In the genomic region with DNA sequence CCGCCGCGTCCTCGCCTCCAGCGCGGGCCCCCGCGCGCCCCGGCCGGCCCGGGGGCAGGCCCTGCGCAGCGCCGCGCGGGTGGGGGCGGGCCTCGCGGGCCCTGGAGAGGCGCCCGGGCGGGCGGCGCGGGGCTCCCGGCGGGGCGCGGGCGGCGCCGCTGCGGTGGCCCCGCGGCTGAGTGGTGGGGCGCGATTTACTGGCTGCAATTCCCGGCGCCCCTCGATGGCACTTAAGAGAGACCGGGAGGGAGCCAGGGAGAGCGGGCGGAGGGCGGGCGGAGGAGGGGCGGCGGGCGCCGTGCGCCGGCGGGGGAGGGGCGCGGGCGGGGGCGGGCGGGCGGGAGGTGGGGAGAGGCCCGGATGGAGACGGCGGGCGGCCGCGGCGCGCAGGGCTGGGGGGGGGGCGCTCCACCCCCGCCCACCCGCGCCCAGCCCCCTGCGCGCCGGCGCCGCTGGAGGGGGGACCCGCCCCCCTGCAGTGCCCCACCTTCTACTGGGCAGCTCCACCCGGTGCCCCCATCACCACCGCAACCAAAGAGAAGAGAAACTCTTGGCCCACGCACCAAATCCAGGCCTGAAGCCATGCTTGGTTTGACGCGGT, we compare ENCODE assay signal across 8 mouse cellular contexts. TPM values are rescaled to one million over a fixed set of nuclear protein-coding genes. Genes with fewer than 3 reads are reported as not detected.
DNase-seq lines count a peak whose midpoint lies in the region; ATAC-seq and TF ChIP-seq lines count a peak whose summit lies in the region.

No protein-coding gene starts in this region.

- no peaks in the 10 kb centered on the region for H3K9me3 ChIP-seq in kidney, embryonic 16.5 days (ENCODE audit: low read length)
- no peaks in the 10 kb centered on the region for H3K9me3 ChIP-seq in heart, embryonic 16.5 days (replicated peaks; ENCODE audit: control insufficient read depth, low read length)
- H3K9me3 ChIP-seq in liver, postnatal 0 days (ENCODE audit: low read length), result no peaks in the 10 kb centered on the region

- H3K36me3 ChIP-seq in kidney, embryonic 16.5 days (ENCODE audit: insufficient read depth, low read length), result no peaks in the 10 kb centered on the region
- H3K36me3 ChIP-seq in heart, embryonic 16.5 days (ENCODE audit: control insufficient read depth, insufficient read depth), result no peaks in the 10 kb centered on the region
- no peaks in the 10 kb centered on the region for H3K36me3 ChIP-seq in liver, postnatal 0 days (replicated peaks; ENCODE audit: insufficient read depth, low read length)

- peaks cover 63% of the 10 kb centered on the region for H3K4me1 ChIP-seq in kidney, embryonic 16.5 days (ENCODE audit: insufficient read depth, low read length)
- peaks cover 34% of the 10 kb centered on the region for H3K4me1 ChIP-seq in heart, embryonic 16.5 days (ENCODE audit: control insufficient read depth, insufficient read depth, low read length)
- H3K4me1 ChIP-seq in liver, postnatal 0 days (ENCODE audit: insufficient read depth), result no peaks in the 10 kb centered on the region; the same call in 1 of the 2 replicates

- H3K27ac ChIP-seq in kidney, embryonic 16.5 days (ENCODE audit: low read length), result peak overlapping the region; percentile 45
- H3K27ac ChIP-seq in heart, embryonic 16.5 days (ENCODE audit: low read length), result no peak overlapping the region; the same call in none of the 2 replicates
- no peak overlapping the region for H3K27ac ChIP-seq in liver, postnatal 0 days (ENCODE audit: low read depth)

- 0 out of 2 replicates have a peak, but pooled peaks have one; percentile 28 for ATAC-seq in kidney, embryonic 16.5 days (ENCODE audit: low FRiP score, low TSS enrichment)
- peak; percentile 49 for ATAC-seq in heart, embryonic 16.5 days (replicated peaks; ENCODE audit: extremely low read depth, insufficient read depth, low FRiP score)
- ATAC-seq in liver, postnatal 0 days, result no peak

- no peak for DNase-seq in kidney, adult 11 months
- peak; percentile 50 for DNase-seq in adrenal gland, postnatal 25 days
- no peak for DNase-seq in liver, postnatal 0 days
- no peak for DNase-seq in c-Kit-positive CD71-positive TER-119-positive erythroid progenitor cells, embryonic 14.5 days (ENCODE audit: low spot score)
- no peak for DNase-seq in layer of hippocampus, adult 9-10 months (ENCODE audit: low spot score)
- no peak for DNase-seq in layer of hippocampus, adult 9-11 months

- WGBS in kidney, embryonic 16.5 days, result 4% methylated on average over 10 of the region's 82 CpGs
- WGBS in heart, embryonic 16.5 days, result 2% methylated on average over 33 of the region's 82 CpGs
- WGBS in liver, postnatal 0 days (ENCODE audit: insufficient replicate concordance), result 6% methylated on average over 7 of the region's 82 CpGs

- H3K4me3 ChIP-seq in kidney, embryonic 16.5 days (ENCODE audit: low read length), result peak overlapping the region; percentile 57
- peak overlapping the region; percentile 44 for H3K4me3 ChIP-seq in heart, embryonic 16.5 days (ENCODE audit: low read length)
- H3K4me3 ChIP-seq in liver, postnatal 0 days (ENCODE audit: low read depth, low read length), result peak overlapping the region; percentile 27; the same call in 1 of the 2 replicates

- TF ChIP-seq EP300 in liver, postnatal 0 days (IDR thresholded peaks at IDR 0.05; ENCODE audit: low read depth), result no peak

- TF ChIP-seq CTCF in liver, postnatal 0 days (IDR thresholded peaks at IDR 0.05; ENCODE audit: low read depth), result no peak

- H3K4me2 ChIP-seq in kidney, embryonic 16.5 days (replicated peaks; ENCODE audit: low read depth, low read length), result peak overlapping the region; percentile 79
- peak overlapping the region; percentile 61 for H3K4me2 ChIP-seq in heart, embryonic 16.5 days (ENCODE audit: low read depth, low read length)
- peak overlapping the region; percentile 68 for H3K4me2 ChIP-seq in liver, postnatal 0 days (ENCODE audit: low read depth, low read length)

- peak overlapping the region; percentile 76 for H3K9ac ChIP-seq in kidney, embryonic 16.5 days (replicated peaks; ENCODE audit: low read length)
- H3K9ac ChIP-seq in heart, embryonic 16.5 days (ENCODE audit: low read length), result peak overlapping the region; percentile 61
- no peak overlapping the region for H3K9ac ChIP-seq in liver, postnatal 0 days (replicated peaks)

- peaks cover 16% of the 10 kb centered on the region; the same call in 1 of the 2 replicates for H3K27me3 ChIP-seq in kidney, embryonic 16.5 days (ENCODE audit: insufficient read depth, low read length)
- H3K27me3 ChIP-seq in heart, embryonic 16.5 days (ENCODE audit: control insufficient read depth, insufficient read depth, low read length), result peaks cover 36% of the 10 kb centered on the region
- peaks cover 61% of the 10 kb centered on the region for H3K27me3 ChIP-seq in liver, postnatal 0 days (ENCODE audit: insufficient read depth, low read length)

RNA-seq across cellular contexts. Expression of gene Tcf20, which starts 24.0 kb away (rescaled TPM):
- 7.3 and 8.3 TPM in 2 replicates for polyA plus RNA-seq in kidney, embryonic 16.5 days (2015; fragmentation: Nextera tagmentation; extraction: Ambion mirVana)
- 87.9 and 103 TPM in 2 replicates for total RNA-seq in adrenal gland, postnatal 25 days (2021)
- 4.0 and 4.4 TPM in 2 replicates for polyA plus RNA-seq in heart, embryonic 16.5 days (2015; fragmentation: Nextera tagmentation; extraction: Ambion mirVana)
- polyA plus RNA-seq in liver, postnatal 0 days (2015; fragmentation: Nextera tagmentation; extraction: Ambion mirVana), result 1.6 and 1.8 TPM in 2 replicates
